Mouse (Mus musculus) megakaryocyte, embryonic 14.5 days (primary cell): ENCODE data around the gene Ghrhr.

Source experiments
- FLI1 ChIP-seq: IDR thresholded peaks from 2 replicates; pipeline ENCODE4 v1.6.1; 2012; ENCODE audit warnings: low read length, inconsistent platforms, mixed read lengths
- GATA1 ChIP-seq: IDR thresholded peaks from 3 replicates; pipeline ENCODE4 v1.6.1; 2012; ENCODE audit warnings: mixed read lengths, low read length, inconsistent platforms, borderline replicate concordance

DNA sequence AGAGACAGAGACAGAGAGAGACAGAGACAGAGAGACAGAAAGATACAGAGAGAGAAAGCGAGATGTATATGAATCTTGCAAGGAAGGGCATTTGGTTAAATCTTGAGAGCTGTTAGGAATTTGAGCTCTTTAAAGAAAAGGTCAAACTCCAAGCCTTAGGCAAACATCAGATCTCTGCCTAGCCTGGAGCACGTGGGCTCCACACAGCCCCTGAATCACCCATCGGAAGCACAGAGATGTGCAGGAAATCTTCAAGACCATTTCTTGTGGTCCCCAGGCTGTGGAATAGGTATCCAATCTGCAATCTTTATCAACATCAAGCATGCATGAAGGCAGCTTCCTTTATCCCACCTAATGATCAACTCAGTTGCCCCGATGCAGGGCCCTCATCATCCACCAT is 1.4 kb downstream of the Ghrhr start:
- no peak for TF ChIP-seq GATA1
- TF ChIP-seq FLI1 = no peak
